Mouse (Mus musculus) heart, adult 2 months (tissue): ENCODE results near the gene Ralgps2. TPM values are rescaled to one million over a fixed set of nuclear protein-coding genes. Genes with fewer than 3 reads are reported as not detected.

Experiments used
- DNase-seq, 2 experiments: peaks; one replicate each; pipeline ENCODE4 v3.0.0; 2021
- H3K27ac ChIP-seq: fragments of 200-600 bp; 2 replicates; pipeline ENCODE4 v1.8.1; 2022
- H3K27me3 ChIP-seq: fragments of 200-500 bp; 2 replicates; pipeline ENCODE4 v1.6.1; 2012; ENCODE audit warnings: mild to moderate bottlenecking, low read length, inconsistent platforms, mixed read lengths; ENCODE audit not compliant: control insufficient read depth, insufficient read depth
- H3K36me3 ChIP-seq: fragments of 200-500 bp; 2 replicates; pipeline ENCODE4 v1.6.1; 2012; ENCODE audit warnings: low read length, inconsistent platforms; ENCODE audit not compliant: control insufficient read depth, insufficient read depth
- H3K4me1 ChIP-seq: fragments of 200-500 bp; 2 replicates; pipeline ENCODE4 v1.6.1; 2011; ENCODE audit warnings: low read length; ENCODE audit not compliant: control insufficient read depth, insufficient read depth
- H3K4me3 ChIP-seq: fragments of 200-600 bp; 2 replicates; pipeline ENCODE4 v1.8.1; 2022
- H3K79me2 ChIP-seq: fragments of 200-500 bp; replicated peaks from 2 replicates; pipeline ENCODE4 v1.6.1; 2012; ENCODE audit warnings: mild to moderate bottlenecking, inconsistent platforms, low read length, moderate library complexity, mixed read lengths; ENCODE audit not compliant: control insufficient read depth, insufficient read depth
- H3K9ac ChIP-seq: fragments of 200-500 bp; 2 replicates; pipeline ENCODE4 v1.6.1; 2012; ENCODE audit warnings: low read depth, mild to moderate bottlenecking, control low read depth, inconsistent platforms, low read length, mixed read lengths
- CTCF ChIP-seq: fragments of 200-600 bp; IDR thresholded peaks from 2 replicates; pipeline ENCODE4 v1.8.1; 2022; ENCODE audit warnings: antibody characterized with exemption, mild to moderate bottlenecking, moderate library complexity
- EP300 ChIP-seq: fragments of 200-500 bp; IDR thresholded peaks from 2 replicates; pipeline ENCODE4 v1.6.1; 2011; ENCODE audit warnings: low read depth, low read length, control low read depth; ENCODE audit not compliant: insufficient read depth
- POLR2A ChIP-seq: fragments of 200-500 bp; IDR thresholded peaks from 2 replicates; pipeline ENCODE4 v1.6.1; 2011; ENCODE audit warnings: mild to moderate bottlenecking, low read depth, low read length, control low read depth; ENCODE audit not compliant: insufficient read depth
- WGBS: fragments of 180-500 bp; shearing (Covaris S2); methylation state at CpG from one replicate; pipeline ENCODE4 v1.1.7; 2018; 5-methylcytosine and 5-hydroxymethylcytosine counted together
- intact Hi-C: fragments of 180-260 bp; cut with DNase I; formaldehyde crosslinking; loops from one replicate; pipeline ENCODE4 v1.15.1; 2025
- polyA plus RNA-seq: library from polyadenylated mRNA; depleted of rRNA; stranded (reverse); fragments of >200 nt; gene quantifications from 2 replicates; pipeline ENCODE4 v1.2.3, GENCODE M21; 2012
- total RNA-seq, 2 experiments: library from RNA; stranded (reverse); gene quantifications; 2 replicates each; pipeline ENCODE4 v1.2.3; 2021

Ralgps2 gene
- total and polyA plus RNA-seq, 3 experiments, result 3.5 to 8.1 (median 8.1) TPM

- Histone ChIP-seq H3K4me1 (no peaks in the 10 kb centered on the region), H3K9ac (no peak overlapping the region), H3K27me3 (no peaks in the 10 kb centered on the region), H3K79me2 (no peaks in the 10 kb centered on the region), H3K27ac (no peak overlapping the region), H3K36me3 (no peaks in the 10 kb centered on the region), H3K4me3 (no peak overlapping the region)
- intact Hi-C loops, result no loop called here
- 89% methylated on average over 7 of the region's 7 CpGs for WGBS
- no peak for DNase-seq
- TF ChIP-seq EP300, result no peak
- no peak for TF ChIP-seq CTCF
- TF ChIP-seq POLR2A, result no peak
These were observed 163.4 kb downstream of the Ralgps2 start for GRCm38 (mm10) chr1:156775983-156776382.

DNA sequence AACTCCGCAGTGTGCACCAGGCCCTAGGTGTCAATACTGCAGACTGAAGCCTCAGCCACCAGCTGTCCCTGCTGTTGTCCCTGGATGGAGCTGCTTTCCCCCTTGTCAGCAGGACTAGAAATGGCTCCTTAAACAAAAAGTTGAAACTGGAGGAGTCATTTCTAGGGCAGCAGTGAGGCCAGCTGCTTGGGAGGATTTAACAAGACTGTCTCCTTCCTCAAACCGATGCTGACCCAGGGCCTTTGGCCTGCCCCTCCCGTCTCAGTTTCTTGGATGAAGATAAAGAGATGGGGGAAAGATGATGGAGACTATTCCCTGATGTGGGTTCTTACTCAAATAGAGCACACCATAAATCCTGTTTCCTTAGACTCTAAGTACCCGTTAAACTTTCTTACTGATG is 164.2 kb downstream of the Ralgps2 start:
- Histone ChIP-seq H3K4me1 (no peaks in the 10 kb centered on the region), H3K4me3 (no peak overlapping the region), H3K9ac (no peak overlapping the region), H3K79me2 (no peaks in the 10 kb centered on the region), H3K36me3 (no peaks in the 10 kb centered on the region), H3K27me3 (no peaks in the 10 kb centered on the region), H3K27ac (no peak overlapping the region)
- intact Hi-C loops, result no loop called here
- DNase-seq, result no peak
- no peak for TF ChIP-seq EP300
- no peak for TF ChIP-seq CTCF
- TF ChIP-seq POLR2A, result no peak
- WGBS, result 80% methylated on average over 4 of the region's 4 CpGs

DNA sequence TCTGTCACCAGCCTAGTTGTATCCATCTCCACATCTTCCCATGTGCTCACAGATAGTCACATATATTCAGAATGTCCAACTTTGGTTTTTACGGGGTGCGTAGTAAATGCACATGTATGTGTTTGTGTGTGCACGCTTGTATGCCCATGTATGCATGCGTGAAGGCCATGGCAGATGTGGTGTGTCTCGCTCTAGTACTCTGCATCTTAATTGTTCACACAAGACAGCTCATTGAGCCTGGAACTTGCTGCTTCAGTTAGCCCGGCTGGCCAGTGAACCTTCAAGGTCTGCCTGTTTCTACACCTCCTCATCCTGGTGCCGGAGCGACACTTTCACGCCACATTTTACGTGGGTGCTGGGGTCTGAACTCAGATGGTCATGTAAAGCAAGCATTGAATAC is 168.6 kb downstream of the Ralgps2 start:
- no peak for DNase-seq
- Histone ChIP-seq H3K27me3 (no peaks in the 10 kb centered on the region), H3K4me1 (no peaks in the 10 kb centered on the region), H3K4me3 (no peak overlapping the region), H3K9ac (no peak overlapping the region), H3K27ac (no peak overlapping the region), H3K36me3 (no peaks in the 10 kb centered on the region), H3K79me2 (no peaks in the 10 kb centered on the region)
- TF ChIP-seq CTCF, result no peak
- intact Hi-C loops, result no loop called here
- WGBS, result 96% methylated on average over 10 of the region's 10 CpGs

GRCm38 (mm10) chr1:156769621-156770297 is 169.7 kb downstream of the Ralgps2 start:
- Histone ChIP-seq H3K27ac (no peak overlapping the region), H3K36me3 (no peaks in the 10 kb centered on the region), H3K27me3 (no peaks in the 10 kb centered on the region), H3K4me3 (no peak overlapping the region), H3K4me1 (no peaks in the 10 kb centered on the region), H3K79me2 (no peaks in the 10 kb centered on the region), H3K9ac (no peak overlapping the region)
- WGBS, result 78% methylated on average over 18 of the region's 18 CpGs
- DNase-seq, result peak in 1 of 2 experiments; percentile 35
- intact Hi-C loops, result no loop called here
- no peak for TF ChIP-seq CTCF
- no peak for TF ChIP-seq EP300
- TF ChIP-seq POLR2A, result no peak

GRCm38 (mm10) chr1:156769163-156769562 is 170.3 kb downstream of the Ralgps2 start:
- Histone ChIP-seq H3K9ac (no peak overlapping the region), H3K4me3 (no peak overlapping the region), H3K36me3 (no peaks in the 10 kb centered on the region), H3K27ac (no peak overlapping the region), H3K4me1 (no peaks in the 10 kb centered on the region), H3K79me2 (no peaks in the 10 kb centered on the region), H3K27me3 (no peaks in the 10 kb centered on the region)
- TF ChIP-seq EP300 (no peak), POLR2A (no peak), CTCF (no peak)
- DNase-seq, result no peak
- intact Hi-C loops, result no loop called here
- WGBS, result 54% methylated on average over 5 of the region's 5 CpGs

DNA sequence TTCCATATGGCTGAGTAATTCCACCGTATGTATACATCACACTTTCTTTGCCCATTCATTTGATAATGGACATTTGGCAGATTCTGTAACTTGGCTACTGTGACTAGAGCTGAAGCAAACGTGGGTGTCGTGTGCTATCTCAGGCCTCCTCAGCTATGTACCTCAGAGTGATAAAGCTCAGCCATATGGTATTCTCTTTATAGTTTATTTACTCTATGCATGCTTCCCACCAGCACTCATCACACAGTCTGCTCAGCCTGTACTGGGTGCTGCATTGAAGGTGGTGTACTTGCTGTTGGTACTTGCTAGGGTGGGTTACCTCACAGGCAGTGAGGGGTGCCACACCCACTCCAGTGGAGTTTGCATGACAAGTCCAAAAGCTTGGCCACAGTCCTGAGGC is 174.1 kb downstream of the Ralgps2 start:
- whole genome bisulfite sequencing, result 74% methylated on average over 3 of the region's 3 CpGs
- TF ChIP-seq EP300 (no peak), POLR2A (no peak)

More for the DNA sequence above, 174.1 kb downstream of the Ralgps2 start:
- DNase-seq, result no peak
- Histone ChIP-seq H3K36me3 (no peaks in the 10 kb centered on the region), H3K79me2 (no peaks in the 10 kb centered on the region), H3K27ac (no peak overlapping the region), H3K4me1 (no peaks in the 10 kb centered on the region; the same call in none of the 2 replicates), H3K27me3 (no peaks in the 10 kb centered on the region), H3K9ac (no peak overlapping the region), H3K4me3 (no peak overlapping the region)
- intact Hi-C loops, result no loop called here
